Mouse (Mus musculus): ENCODE measurements at regions not wholly inside any gene's neighbourhood (a gene's known extent, or its start where the extent isn't known, plus 50 kb on each side); places are given as distances from the start of the nearest gene placed in this dataset.
A peak's percentile ranks its signal among the peaks of the same experiment; 100 is the strongest.
"Not testable (repeated sequence)": the region's sequence is repeated elsewhere in the genome, so short reads cannot be mapped to it uniquely, and the experiment has no call there.

GRCm38 (mm10) chr15:92994191-92994671, 280.7 kb downstream of the Gxylt1 start:
- DNase-seq: no peak

DNA sequence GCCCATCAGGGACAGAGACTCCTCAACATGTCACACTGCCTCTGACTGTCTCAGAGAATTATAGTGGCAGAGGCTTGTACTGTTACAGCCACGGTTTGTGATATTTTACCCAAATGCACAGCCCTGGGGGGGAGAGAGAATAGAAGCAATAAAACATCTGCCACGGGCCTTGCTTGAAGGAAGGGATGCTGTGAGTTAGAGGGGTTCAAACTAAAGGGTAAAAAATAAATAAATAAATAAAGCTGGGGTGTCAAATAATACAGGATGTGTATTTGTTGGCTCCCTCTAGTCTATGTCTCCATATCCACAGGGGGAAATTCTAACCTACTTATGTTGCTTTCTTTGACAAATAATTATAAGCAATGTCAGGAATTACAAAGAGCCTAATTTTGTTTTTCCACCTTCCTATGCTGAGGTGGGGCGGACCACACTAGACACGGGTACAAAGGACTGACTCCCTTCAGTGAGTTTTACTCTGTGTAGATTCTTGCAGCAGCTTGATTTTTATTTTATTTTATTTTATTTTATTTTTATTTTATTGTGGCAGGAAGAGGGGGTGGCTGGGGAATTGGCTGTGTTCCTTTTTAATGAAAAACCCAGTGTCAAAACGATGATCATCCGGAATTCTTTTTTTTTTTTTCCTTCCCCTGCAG, 281.3 kb downstream of the Gxylt1 start:
- no peak for DNase-seq

DNA sequence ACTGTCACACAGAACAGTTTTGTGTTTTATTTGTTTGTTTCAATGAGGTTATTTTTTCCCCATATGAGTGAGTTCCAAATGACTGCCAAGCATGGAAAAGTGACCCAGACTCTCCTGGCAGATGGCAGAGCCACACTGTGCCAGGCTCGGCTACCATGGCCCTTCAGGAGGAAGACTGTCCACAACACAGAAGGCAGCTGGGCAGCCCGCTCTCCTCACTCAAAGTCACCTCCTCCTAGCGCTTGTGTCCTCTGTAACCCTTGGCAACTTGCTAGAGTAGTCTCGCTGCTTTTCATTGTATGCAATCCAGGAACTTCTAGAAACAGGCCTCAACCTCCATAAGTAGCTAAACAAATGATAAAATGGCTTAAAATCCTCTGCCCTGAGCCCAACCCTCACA, 299.2 kb downstream of the Gxylt1 start:
- peak; percentile 9 for DNase-seq

DNA sequence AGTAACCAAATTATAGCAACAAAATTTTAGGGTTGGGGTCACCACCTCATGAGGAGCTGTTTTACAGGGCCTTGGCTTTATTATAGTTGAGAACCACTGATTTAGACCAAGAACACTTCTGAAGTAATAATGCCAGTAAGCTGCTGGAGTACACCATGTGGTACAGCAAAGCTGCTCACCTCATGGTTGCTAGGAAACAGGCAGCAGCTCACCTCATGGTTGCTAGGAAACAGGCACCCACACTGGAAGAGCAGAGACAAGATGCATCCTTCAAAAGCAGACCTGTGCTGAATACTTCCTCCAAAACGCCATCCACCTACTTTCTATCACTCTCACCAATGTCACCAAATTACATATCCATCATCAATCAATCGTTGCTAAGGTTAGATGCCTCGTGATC, 300.0 kb downstream of the Gxylt1 start:
- no peak for DNase-seq

- no peak for DNase-seq
These were observed 301.2 kb downstream of the Gxylt1 start for GRCm38 (mm10) chr15:92973651-92974229.

- DNase-seq: no peak
These were observed 309.4 kb downstream of the Gxylt1 start for GRCm38 (mm10) chr15:92965556-92965955.

GRCm38 (mm10) chr15:92964901-92965300, 310.1 kb downstream of the Gxylt1 start:
- DNase-seq: no peak

GRCm38 (mm10) chr15:92964131-92964530, 310.8 kb downstream of the Gxylt1 start:
- no peak for DNase-seq

GRCm38 (mm10) chr15:92950912-92951311, 324.1 kb downstream of the Gxylt1 start:
- DNase-seq: not testable (repeated sequence)

DNA sequence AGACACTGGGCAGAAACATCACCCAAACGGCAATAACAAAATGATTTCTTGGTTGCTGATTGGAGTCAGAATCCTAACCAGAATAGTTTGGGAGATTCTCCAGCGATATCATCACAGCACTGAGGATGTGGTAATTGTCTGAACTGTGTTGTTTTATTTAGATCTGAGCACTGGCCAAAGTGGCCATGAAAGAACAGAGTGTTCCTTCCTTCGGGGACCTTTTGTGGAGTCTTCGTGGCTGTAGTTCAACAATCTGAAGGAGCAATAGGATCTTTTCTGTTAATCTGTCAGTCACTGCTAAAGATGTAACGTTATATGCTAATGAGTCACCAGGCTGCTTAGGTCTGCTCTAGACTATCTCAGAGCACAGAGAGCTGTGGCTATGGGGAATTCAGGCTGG, 328.8 kb downstream of the Gxylt1 start:
- no peak for DNase-seq

- no peak for DNase-seq
These were observed 371.2 kb downstream of the Gxylt1 start for GRCm38 (mm10) chr15:92903821-92904220.

DNA sequence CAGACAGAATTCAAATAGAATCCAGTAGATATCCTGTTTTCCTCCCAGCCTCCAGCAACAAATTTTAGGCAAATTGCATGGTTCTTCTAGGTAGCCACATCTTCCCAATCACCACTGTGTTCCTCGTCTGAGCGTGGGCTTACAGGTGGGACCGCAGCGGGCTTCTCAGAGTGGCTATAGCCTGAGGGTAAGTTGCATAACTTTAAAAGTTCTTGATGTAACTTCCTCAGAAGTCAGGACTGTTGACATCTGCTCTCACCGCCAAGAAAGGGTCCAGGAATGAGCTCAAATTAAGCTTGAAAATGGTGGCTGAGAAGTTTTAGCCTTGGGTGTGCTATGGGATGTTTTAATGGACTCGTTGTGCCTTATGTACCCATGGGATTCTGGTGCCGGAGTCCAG, 377.7 kb downstream of the Gxylt1 start:
- DNase-seq: no peak

DNA sequence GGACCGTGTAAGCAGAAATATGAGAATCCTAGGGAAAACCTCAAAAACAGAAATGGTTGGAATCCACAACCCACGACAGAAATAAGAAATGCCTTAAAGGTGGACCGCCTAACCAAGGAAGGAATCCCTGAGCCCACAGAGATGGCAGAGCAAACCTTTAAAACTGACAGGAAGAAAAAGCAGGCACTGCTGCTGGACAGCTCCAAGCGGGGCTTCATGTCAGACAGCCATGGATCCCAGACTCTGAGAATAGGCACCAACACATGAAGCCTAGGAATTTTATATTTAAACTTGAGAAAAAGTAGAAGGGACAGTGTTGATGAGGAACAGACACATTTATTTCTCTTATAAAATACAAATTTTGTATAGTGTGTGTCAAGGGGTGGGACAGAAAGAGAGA, 379.1 kb downstream of the Gxylt1 start:
- DNase-seq: no peak

DNA sequence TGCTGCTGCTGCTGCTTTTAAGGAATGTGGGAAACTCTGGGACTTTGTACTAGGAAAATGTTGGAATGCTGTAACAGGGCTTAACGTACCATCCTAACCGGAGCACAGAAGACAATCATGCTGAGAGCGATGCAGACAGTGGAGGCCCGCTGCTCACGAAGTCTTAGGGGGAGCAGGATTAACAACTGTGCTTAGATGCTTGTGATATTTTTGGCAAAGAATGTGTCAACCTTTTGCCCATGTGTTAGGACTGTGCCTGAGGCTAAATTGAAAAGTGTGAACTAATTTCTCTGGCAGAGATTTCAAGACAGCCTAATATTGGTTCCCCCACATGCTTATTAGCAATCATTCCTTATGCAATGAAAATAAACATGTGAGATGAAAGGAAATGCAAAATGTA, 398.5 kb downstream of the Gxylt1 start:
- DNase-seq: no peak

DNA sequence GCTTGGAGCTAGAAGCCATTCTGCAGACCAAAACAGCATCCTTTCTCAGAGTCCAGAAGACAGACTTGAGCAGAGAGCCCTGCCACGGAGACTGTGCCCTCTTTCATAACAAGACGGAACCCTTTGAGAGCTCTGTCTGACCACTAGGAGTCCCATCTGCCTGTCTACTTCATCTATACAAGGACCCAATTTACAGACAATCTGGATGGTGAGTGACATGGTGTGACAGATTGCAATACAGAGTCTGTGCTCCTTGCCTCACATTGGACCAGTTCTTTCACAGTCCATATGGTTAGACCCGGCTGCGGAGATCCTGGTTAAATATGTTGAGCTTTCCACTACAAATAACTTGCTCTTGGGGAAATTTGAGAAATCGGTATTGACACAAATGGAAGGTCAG, 410.9 kb downstream of the Gxylt1 start:
- no peak for DNase-seq

- DNase-seq: no peak
These were observed 424.1 kb downstream of the Gxylt1 start for GRCm38 (mm10) chr15:92850854-92851253.

DNA sequence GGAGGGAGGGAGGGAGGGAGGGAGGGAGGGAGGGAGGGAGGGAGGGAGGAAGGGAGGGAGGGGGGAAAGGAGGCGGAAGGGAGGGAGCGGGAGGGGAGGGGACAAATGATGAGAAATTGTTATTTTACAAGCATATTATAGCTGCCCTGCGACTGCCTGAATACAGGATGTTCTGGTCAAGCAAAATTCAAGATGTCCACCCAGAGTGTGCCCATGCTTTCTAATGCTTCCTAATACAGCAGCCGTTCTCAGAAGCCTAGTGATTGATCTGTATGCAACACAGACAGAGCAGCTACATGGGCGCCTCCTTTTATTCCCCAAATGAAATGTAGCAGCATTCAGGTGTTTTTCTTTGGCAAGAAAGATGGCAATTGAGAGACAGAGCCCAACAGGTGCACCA, 434.9 kb downstream of the Gxylt1 start:
- DNase-seq: no peak

- no peak for DNase-seq
These were observed 435.4 kb downstream of the Gxylt1 start for GRCm38 (mm10) chr15:92839611-92840010.

DNA sequence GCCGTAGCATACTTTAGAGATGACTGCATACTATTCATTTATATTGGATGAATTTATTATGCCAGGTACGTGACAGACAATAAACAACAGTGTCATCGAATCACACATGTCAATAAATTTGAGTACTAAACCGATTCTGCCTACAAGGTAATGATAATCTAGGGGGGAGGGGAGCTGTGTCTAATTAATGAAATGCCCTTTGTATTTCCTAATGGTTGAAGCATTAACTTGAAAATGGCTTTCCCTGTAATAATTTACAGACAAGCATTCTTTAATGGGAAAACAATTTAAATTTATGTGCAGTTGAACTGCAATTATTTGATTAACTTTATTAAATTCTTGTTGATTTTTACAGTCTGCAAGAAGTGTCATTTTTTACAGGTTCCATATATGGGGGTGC, 429.5 kb downstream of the Pdzrn4 start:
- no peak for DNase-seq
